Mouse (Mus musculus) lung, adult 2 months (tissue): ENCODE results near the gene Ly6g5b.

Source experiments
- CTCF ChIP-seq: fragments of 200-500 bp; IDR thresholded peaks from 2 replicates; pipeline ENCODE4 v1.5.1; 2011; ENCODE audit warnings: mild to moderate bottlenecking, low read length, control low read depth; ENCODE audit not compliant: insufficient read depth
- POLR2A ChIP-seq: fragments of 200-500 bp; IDR thresholded peaks from 2 replicates; pipeline ENCODE4 v1.6.1; 2011; ENCODE audit warnings: low read depth, mild to moderate bottlenecking, control low read depth, low read length, borderline replicate concordance; ENCODE audit errors: extremely low read depth

GRCm38 (mm10) chr17:35103221-35103690 is 12.0 kb downstream of the Ly6g5b start:
- no peak for TF ChIP-seq POLR2A
- TF ChIP-seq CTCF, result no peak
